Mouse (Mus musculus): ENCODE measurements around the gene Gm49361.

Gene Gm49361

GRCm38 (mm10) chr14:57617675-57618074 lies 128.2 kb downstream of the Gm49361 start:
- ChIA-PET CTCF (interaction anchor here in 3 of 4 experiments (0.5 to 0.9 kb wide), 3 partner anchors 12 to 1242 kb away, joined by 4 to 10 read pairs (median 8); partner anchors contain the start of gene Micu2 (in 1 of the 3)), POLR2A (interaction anchor here in 3 of 4 experiments (0.6 to 1.5 kb wide), 7 partner anchors 10 to 40 kb away, joined by 3 to 4 read pairs (median 3); no protein-coding TSS in a partner anchor)

- CTCF ChIA-PET = no interaction called here
- POLR2A ChIA-PET = interaction anchor here in 1 of 4 experiments (1.7 kb wide), 2 partner anchors 10 to 83 kb away, joined by 3 to 5 read pairs; no protein-coding TSS in a partner anchor
These were observed 129.5 kb downstream of the Gm49361 start for GRCm38 (mm10) chr14:57616339-57616965.

GRCm38 (mm10) chr14:57615828-57616227 lies 130.1 kb downstream of the Gm49361 start:
- ChIA-PET CTCF (no interaction called here), POLR2A (interaction anchor here in 1 of 4 experiments (1.2 to 1.7 kb wide), 3 partner anchors 10 to 82 kb away, joined by 3 to 5 read pairs (median 3); no protein-coding TSS in a partner anchor)

- ChIA-PET CTCF (no interaction called here), POLR2A (interaction anchor here in 2 of 4 experiments (1.0 to 1.8 kb wide), 8 partner anchors 11 to 56 kb away, joined by 3 to 6 read pairs (median 4); no protein-coding TSS in a partner anchor)
These were observed 134.9 kb downstream of the Gm49361 start for GRCm38 (mm10) chr14:57611034-57611433.

- ChIA-PET POLR2A (interaction anchor here in 2 of 4 experiments (0.6 to 1.9 kb wide), 6 partner anchors 11 to 95 kb away, joined by 3 to 6 read pairs (median 4); no protein-coding TSS in a partner anchor), CTCF (no interaction called here)
These were observed 136.0 kb downstream of the Gm49361 start for GRCm38 (mm10) chr14:57609816-57610329.

- POLR2A ChIA-PET = interaction anchor here in 2 of 4 experiments (0.6 to 2.0 kb wide), 6 partner anchors 10 to 199 kb away, joined by 3 to 9 read pairs (median 4); no protein-coding TSS in a partner anchor
- CTCF ChIA-PET = interaction anchor here in 2 of 4 experiments (0.6 to 1.4 kb wide), 2 partner anchors 23 to 28 kb away, joined by 3 to 11 read pairs; no protein-coding TSS in a partner anchor
These were observed 138.4 kb downstream of the Gm49361 start for GRCm38 (mm10) chr14:57607500-57607899.

GRCm38 (mm10) chr14:57606663-57607365 lies 139.1 kb downstream of the Gm49361 start:
- ChIA-PET POLR2A (interaction anchor here in 2 of 4 experiments (0.6 to 2.0 kb wide), 6 partner anchors 11 to 215 kb away, joined by 3 to 9 read pairs (median 4); no protein-coding TSS in a partner anchor), CTCF (interaction anchor here in 3 of 4 experiments (0.6 to 1.4 kb wide), 3 partner anchors 22 to 1071 kb away, joined by 3 to 11 read pairs (median 3); no protein-coding TSS in a partner anchor)

- ChIA-PET POLR2A (interaction anchor here in 1 of 4 experiments (1.5 to 1.6 kb wide), 2 partner anchors 10 kb away, joined by 5 to 10 read pairs; no protein-coding TSS in a partner anchor), CTCF (no interaction called here)
These were observed 152.6 kb downstream of the Gm49361 start for GRCm38 (mm10) chr14:57593279-57593678.
